Mouse (Mus musculus) kidney, adult 9 months (tissue): Measurements from ENCODE around the gene Prmt7.

ENCODE experiments used
- DNase-seq: peaks from one replicate; pipeline ENCODE4 v3.0.0; 2022

Gene Prmt7

DNA sequence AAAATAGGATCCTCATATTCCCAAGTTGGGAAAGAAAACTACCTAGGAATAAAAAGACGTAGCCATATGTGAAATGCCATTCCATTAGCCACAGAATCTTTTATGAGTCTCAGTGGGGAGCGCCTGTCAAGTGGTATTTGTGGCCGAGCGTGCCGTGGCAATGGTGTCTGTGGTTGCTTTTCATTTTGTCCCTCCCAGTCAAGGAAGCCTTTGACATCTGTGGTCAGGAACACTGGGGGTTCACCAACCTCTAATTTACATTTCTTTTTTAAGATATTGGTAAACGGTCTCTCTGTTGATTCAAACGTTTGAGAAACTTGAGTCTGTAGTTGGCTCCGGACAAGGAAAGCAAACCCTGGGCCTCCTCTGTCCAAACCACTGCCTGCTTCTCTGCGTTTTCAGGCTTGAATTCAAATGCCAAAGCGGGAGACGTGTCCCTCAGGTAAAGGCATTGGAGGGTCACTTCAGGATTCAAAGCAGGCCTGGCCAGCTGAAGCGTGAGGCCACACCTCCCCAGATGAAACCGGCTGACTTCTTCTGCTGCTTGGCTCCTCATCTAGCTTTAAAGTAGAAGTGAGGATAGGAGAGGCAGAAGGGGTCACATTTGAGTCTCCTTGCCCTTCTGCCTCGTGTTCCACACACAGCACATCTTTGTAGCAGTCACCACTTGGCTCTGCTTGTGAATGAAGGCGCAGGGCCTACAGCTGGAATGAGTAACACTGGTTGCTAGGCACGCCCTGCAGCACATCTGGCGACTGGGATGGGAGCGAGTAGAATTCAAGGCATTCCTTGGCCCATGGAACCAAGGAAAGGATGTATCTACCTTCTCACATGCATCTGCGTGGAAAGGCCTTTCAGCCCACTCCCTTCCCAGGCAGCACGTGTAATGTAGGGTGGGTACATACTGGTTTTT is 82.0 kb downstream of the Prmt7 start:
- DNase-seq: no peak

DNA sequence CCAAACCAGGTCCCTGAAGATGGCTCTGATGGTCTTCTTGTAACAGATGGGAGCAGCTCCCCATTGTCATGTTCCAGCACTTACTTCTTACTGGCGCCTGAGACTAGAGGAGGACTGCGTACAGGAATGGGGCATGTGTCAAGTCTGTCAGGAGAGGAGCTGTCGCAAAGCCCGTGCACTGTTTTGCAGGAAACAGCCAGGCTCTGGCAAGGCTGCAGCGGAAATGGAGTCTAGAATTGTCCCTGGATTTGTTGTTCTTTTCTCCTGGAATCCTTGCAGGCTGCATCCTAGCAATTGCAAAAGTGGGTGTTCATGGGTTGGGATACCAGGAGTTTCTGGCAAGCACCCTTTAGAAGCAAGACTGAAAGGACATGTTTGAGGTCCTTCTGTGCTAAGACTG is 87.5 kb downstream of the Prmt7 start:
- peak; percentile 42 for DNase-seq

DNA sequence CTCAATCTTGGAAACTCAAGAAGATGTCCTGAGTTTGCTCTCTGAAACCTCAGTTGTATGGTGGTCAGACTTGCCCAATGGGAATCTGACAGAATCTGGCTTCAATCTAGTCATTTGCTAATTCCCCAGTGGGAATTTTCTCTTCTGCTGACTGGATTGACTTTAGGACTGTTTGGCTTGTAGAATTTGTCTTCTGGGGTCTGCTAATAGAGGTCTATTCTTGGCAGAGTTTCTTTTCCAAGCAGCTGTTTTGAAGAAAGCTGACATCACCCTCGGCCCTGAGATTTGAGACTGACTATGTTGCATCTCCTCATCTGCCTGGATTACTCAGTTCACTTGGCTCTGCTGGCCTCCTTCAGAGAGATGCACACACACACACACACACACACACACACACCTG is 88.1 kb downstream of the Prmt7 start:
- no peak for DNase-seq

DNA sequence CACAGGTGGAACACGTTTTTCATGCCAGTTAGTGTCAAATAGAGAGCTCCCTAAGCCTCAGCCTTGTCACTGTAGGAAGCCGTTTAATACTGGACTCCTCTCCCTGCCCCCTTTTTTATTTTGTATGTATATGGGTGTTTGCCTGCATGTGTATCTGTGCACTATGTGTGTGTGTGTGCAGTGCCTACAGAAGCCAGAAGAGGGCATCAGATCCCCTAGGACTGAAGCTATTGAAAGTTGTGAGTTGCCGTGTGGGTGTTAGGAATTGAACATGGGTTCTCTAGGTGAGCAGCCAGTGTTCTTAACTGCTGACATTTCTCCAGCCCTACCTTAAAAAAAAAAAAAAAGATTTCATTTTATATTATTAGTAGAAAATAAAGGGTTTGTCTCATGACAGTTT is 89.0 kb downstream of the Prmt7 start:
- no peak for DNase-seq

DNA sequence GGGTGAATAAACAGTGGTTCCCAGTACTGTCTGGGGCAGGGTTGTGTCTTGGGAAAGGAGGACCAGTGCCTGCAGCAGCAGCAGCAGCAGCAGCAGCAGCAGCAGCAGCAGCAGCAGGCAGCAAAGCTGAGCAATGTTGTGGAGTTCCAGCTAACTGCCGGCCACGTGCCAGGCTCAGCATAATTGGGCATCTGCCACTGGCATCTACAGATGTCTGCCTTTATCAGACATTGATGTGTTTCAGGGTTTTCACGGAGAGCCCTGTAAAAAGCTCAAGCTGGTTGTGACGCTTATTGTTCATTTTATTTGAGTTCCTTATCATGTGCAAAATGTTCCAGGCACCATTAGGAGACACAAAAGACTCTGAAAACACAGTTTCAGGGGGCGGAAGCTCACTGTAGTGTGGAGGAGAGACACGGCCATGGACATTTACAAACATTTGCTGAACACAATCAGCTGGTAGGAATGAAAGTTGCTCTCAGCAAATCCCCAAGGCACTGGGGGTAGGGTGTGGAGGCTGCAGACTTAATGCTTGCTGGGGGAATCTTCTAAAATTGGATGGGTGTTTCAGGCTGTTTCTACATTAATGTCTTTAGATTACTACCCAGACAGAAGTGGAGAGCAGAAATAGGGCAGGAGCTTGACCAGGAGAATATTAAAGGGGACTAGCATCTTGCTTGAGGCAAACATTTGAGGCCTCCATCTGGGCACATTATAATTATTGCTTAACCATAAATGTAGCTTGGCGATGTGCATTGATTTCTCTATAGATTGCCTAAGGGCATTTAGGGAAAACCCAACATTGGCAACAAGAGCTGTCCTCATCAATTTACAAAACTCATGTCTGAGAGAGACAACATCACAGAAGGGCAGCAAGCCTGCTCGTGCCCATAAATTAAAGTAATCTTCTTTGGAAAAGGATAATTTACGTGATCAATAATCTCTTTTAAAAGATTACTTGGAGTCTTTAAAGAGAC is 90.3 kb downstream of the Prmt7 start:
- no peak for DNase-seq
